ENCODE assay signal across 12 mouse cellular contexts in genomic region chr7:16807936-16808335, GRCm38 (mm10). TPM values are rescaled to one million over a fixed set of nuclear protein-coding genes. Genes with fewer than 3 reads are reported as not detected.
DNase-seq lines count a peak whose midpoint lies in the region; ATAC-seq and TF ChIP-seq lines count a peak whose summit lies in the region.
"Had no signal": no experiment of that assay in that cellular context is flagged by ENCODE, and none has a peak within 500 bp of the region (broad histone marks: within the 10 kb centered on the region; RNA-seq: fewer than 3 reads in every experiment).

No protein-coding gene starts in this region.

- no peak for TF ChIP-seq POLR2A in spleen, adult 2 months (IDR thresholded peaks at IDR 0.05; ENCODE audit: low read depth, low read length)
- TF ChIP-seq POLR2A in bone marrow, adult 2 months (IDR thresholded peaks at IDR 0.05; ENCODE audit: borderline replicate concordance, control insufficient read depth, low read depth, low read length): no peak

- no peaks in the 10 kb centered on the region; the same call in 1 of the 2 replicates for H3K27me3 ChIP-seq in intestine, postnatal 0 days (replicated peaks; ENCODE audit: control insufficient read depth, insufficient read depth, low read length)
- H3K27me3 ChIP-seq in intestine, embryonic 15.5 days (replicated peaks): peaks cover 11% of the 10 kb centered on the region; the same call in 1 of the 2 replicates
- H3K27me3 ChIP-seq in spleen, adult 2 months (ENCODE audit: control insufficient read depth, insufficient read depth, low read length): no peaks in the 10 kb centered on the region
- H3K27me3 ChIP-seq in stomach, postnatal 0 days (ENCODE audit: control insufficient read depth, insufficient read depth, low read length): no peaks in the 10 kb centered on the region
- H3K27me3 ChIP-seq: hindbrain, embryonic 15.5 days had no signal

- no peaks in the 10 kb centered on the region for H3K9me3 ChIP-seq in intestine, postnatal 0 days (ENCODE audit: control insufficient read depth)
- no peaks in the 10 kb centered on the region for H3K9me3 ChIP-seq in intestine, embryonic 15.5 days
- H3K9me3 ChIP-seq in stomach, postnatal 0 days (ENCODE audit: control insufficient read depth, low read length): no peaks in the 10 kb centered on the region
- H3K9me3 ChIP-seq: heart, embryonic 12.5 days; hindbrain, embryonic 15.5 days had no signal

- H3K27ac ChIP-seq in intestine, postnatal 0 days (ENCODE audit: low read depth, low read length): no peak overlapping the region
- H3K27ac ChIP-seq in intestine, embryonic 15.5 days: no peak overlapping the region
- H3K27ac ChIP-seq in spleen, adult 2 months (ENCODE audit: insufficient read depth, low read length): no peak overlapping the region
- no peak overlapping the region for H3K27ac ChIP-seq in bone marrow, adult 2 months (ENCODE audit: control insufficient read depth, insufficient read depth, low read depth, low read length, poor library complexity)
- H3K27ac ChIP-seq in stomach, postnatal 0 days (replicated peaks): no peak overlapping the region
- H3K27ac ChIP-seq: hindbrain, embryonic 15.5 days had no signal

- no peak for TF ChIP-seq EP300 in stomach, postnatal 0 days (optimal IDR thresholded peaks at IDR 0.05)

- no peak overlapping the region for H3K4me3 ChIP-seq in intestine, postnatal 0 days (ENCODE audit: low read depth, low read length)
- no peak overlapping the region for H3K4me3 ChIP-seq in intestine, embryonic 15.5 days (replicated peaks)
- H3K4me3 ChIP-seq in spleen, adult 2 months (ENCODE audit: extremely low read depth, insufficient read depth, insufficient read length): no peak overlapping the region
- no peak overlapping the region for H3K4me3 ChIP-seq in bone marrow, adult 2 months (replicated peaks; ENCODE audit: control insufficient read depth, low read depth, low read length)
- no peak overlapping the region for H3K4me3 ChIP-seq in stomach, postnatal 0 days (ENCODE audit: low read depth, low read length)
- H3K4me3 ChIP-seq: heart, embryonic 12.5 days; hindbrain, embryonic 15.5 days; myocyte had no signal

- H3K36me3 ChIP-seq in intestine, postnatal 0 days (ENCODE audit: control insufficient read depth, insufficient read depth): peaks cover 7% of the 10 kb centered on the region; the same call in 1 of the 2 replicates
- peaks cover 3% of the 10 kb centered on the region; the same call in 1 of the 2 replicates for H3K36me3 ChIP-seq in intestine, embryonic 15.5 days
- peaks cover 12% of the 10 kb centered on the region for H3K36me3 ChIP-seq in spleen, adult 2 months (ENCODE audit: control insufficient read depth, insufficient read depth, low read length)
- peaks cover 8% of the 10 kb centered on the region; the same call in 1 of the 2 replicates for H3K36me3 ChIP-seq in stomach, postnatal 0 days (ENCODE audit: control insufficient read depth, insufficient read depth, low read length)
- H3K36me3 ChIP-seq: hindbrain, embryonic 15.5 days had no signal

- H3K4me1 ChIP-seq in intestine, postnatal 0 days (replicated peaks; ENCODE audit: control insufficient read depth, insufficient read depth, low read length): no peaks in the 10 kb centered on the region; the same call in 1 of the 2 replicates
- H3K4me1 ChIP-seq in intestine, embryonic 15.5 days (replicated peaks): peaks cover 19% of the 10 kb centered on the region
- H3K4me1 ChIP-seq in spleen, adult 2 months (ENCODE audit: control insufficient read depth, insufficient read depth, insufficient read length): no peaks in the 10 kb centered on the region; the same call in 1 of the 2 replicates
- H3K4me1 ChIP-seq in bone marrow, adult 2 months (ENCODE audit: control insufficient read depth, insufficient read depth, low read length): peaks cover 1% of the 10 kb centered on the region; the same call in 1 of the 2 replicates
- no peaks in the 10 kb centered on the region for H3K4me1 ChIP-seq in stomach, postnatal 0 days (replicated peaks; ENCODE audit: control insufficient read depth, insufficient read depth)

- DNase-seq in spleen, adult 2 months (ENCODE audit: low read depth in 1 of 2, low spot score in 2 of 2): no peak
- DNase-seq in spleen, adult 12 weeks (ENCODE audit: low spot score): no peak
- peak; percentile 26 for DNase-seq in stomach, postnatal 0 days (ENCODE audit: low spot score)
- DNase-seq in gastrocnemius, postnatal 4 days (ENCODE audit: low spot score in 2 of 2): no peak
- DNase-seq: kidney, postnatal 14 days; layer of hippocampus, postnatal 36 days had no signal

- 86% methylated on average over 9 of the region's 9 CpGs for WGBS in intestine, postnatal 0 days
- 87% methylated on average over 9 of the region's 9 CpGs for WGBS in intestine, embryonic 15.5 days
- 86% methylated on average over 9 of the region's 9 CpGs for WGBS in spleen, adult 2 months
- WGBS in bone marrow, adult 2 months: 77% methylated on average over 9 of the region's 9 CpGs
- WGBS in stomach, postnatal 0 days: 87% methylated on average over 9 of the region's 9 CpGs

- no peak overlapping the region for H3K9ac ChIP-seq in intestine, postnatal 0 days (ENCODE audit: low read depth, low read length)
- no peak overlapping the region for H3K9ac ChIP-seq in intestine, embryonic 15.5 days
- no peak overlapping the region for H3K9ac ChIP-seq in stomach, postnatal 0 days (ENCODE audit: low read length)
- H3K9ac ChIP-seq: heart, embryonic 12.5 days; hindbrain, embryonic 15.5 days had no signal

- peak; percentile 45 for TF ChIP-seq CTCF in intestine, postnatal 0 days (IDR thresholded peaks at IDR 0.05; ENCODE audit: low read depth)
- peak; percentile 26; the same call in 1 of the 2 replicates for TF ChIP-seq CTCF in spleen, adult 2 months (IDR thresholded peaks at IDR 0.05; ENCODE audit: extremely low read depth, insufficient read depth, insufficient read length, insufficient replicate concordance)
- TF ChIP-seq CTCF in bone marrow, adult 2 months (IDR thresholded peaks at IDR 0.05; ENCODE audit: control insufficient read depth, insufficient read depth, low read length): peak; percentile 36
- TF ChIP-seq CTCF in stomach, postnatal 0 days (IDR thresholded peaks at IDR 0.05; ENCODE audit: low read depth): peak; percentile 46

- ATAC-seq in intestine, postnatal 0 days: no peak
- no peak for ATAC-seq in intestine, embryonic 15.5 days
- ATAC-seq in stomach, postnatal 0 days (ENCODE audit: low FRiP score, low TSS enrichment): no peak

- no peak overlapping the region for H3K4me2 ChIP-seq in intestine, postnatal 0 days (replicated peaks; ENCODE audit: low read depth)
- no peak overlapping the region for H3K4me2 ChIP-seq in intestine, embryonic 15.5 days (replicated peaks)
- no peak overlapping the region for H3K4me2 ChIP-seq in stomach, postnatal 0 days (replicated peaks; ENCODE audit: low read depth)
- H3K4me2 ChIP-seq: heart, embryonic 12.5 days; hindbrain, embryonic 15.5 days had no signal

RNA-seq across cellular contexts. Expression of gene Strn4, which starts 7.8 kb away (rescaled TPM):
- 33.7 and 35.8 TPM in 2 replicates for polyA plus RNA-seq in intestine, postnatal 0 days (2015; fragmentation: Nextera tagmentation; extraction: Ambion mirVana)
- 77.3 and 85.5 TPM in 2 replicates for polyA plus RNA-seq in intestine, embryonic 15.5 days (2015; fragmentation: Nextera tagmentation; extraction: Ambion mirVana)
- 121 and 148 TPM in 2 replicates for polyA plus RNA-seq in spleen, adult 2 months (2012; rRNA removed)
- polyA plus RNA-seq in bone marrow, adult 2 months (2011; ENCODE audit: insufficient read depth, insufficient read length, low replicate concordance, missing spikeins): 41.2 and 92.7 TPM in 2 replicates
- 45.1 and 45.2 TPM in 2 replicates for polyA plus RNA-seq in stomach, postnatal 0 days (2015; fragmentation: Nextera tagmentation; extraction: Ambion mirVana)
- 10 to 100 TPM; 66.6 to 78.7 TPM for total RNA-seq in gastrocnemius, postnatal 4 days (2021)

RNA-seq across cellular contexts. Expression of gene Fkrp, which starts 8.6 kb away (rescaled TPM):
- 12.3 and 12.7 TPM in 2 replicates for polyA plus RNA-seq in intestine, postnatal 0 days (2015; fragmentation: Nextera tagmentation; extraction: Ambion mirVana)
- 25.1 and 25.6 TPM in 2 replicates for polyA plus RNA-seq in intestine, embryonic 15.5 days (2015; fragmentation: Nextera tagmentation; extraction: Ambion mirVana)
- polyA plus RNA-seq in spleen, adult 2 months (2012; rRNA removed): 28.6 and 36.1 TPM in 2 replicates
- 4.7 and 7.2 TPM in 2 replicates for polyA plus RNA-seq in bone marrow, adult 2 months (2011; ENCODE audit: insufficient read depth, insufficient read length, low replicate concordance, missing spikeins)
- 14.2 and 14.5 TPM in 2 replicates for polyA plus RNA-seq in stomach, postnatal 0 days (2015; fragmentation: Nextera tagmentation; extraction: Ambion mirVana)
- total RNA-seq in gastrocnemius, postnatal 4 days (2021): 10 to 100 TPM; 22.7 to 22.9 TPM

RNA-seq across cellular contexts. Expression of gene Slc1a5, which starts 26.8 kb away (rescaled TPM):
- 19.8 and 22.8 TPM in 2 replicates for polyA plus RNA-seq in intestine, postnatal 0 days (2015; fragmentation: Nextera tagmentation; extraction: Ambion mirVana)
- 61.8 and 64.0 TPM in 2 replicates for polyA plus RNA-seq in intestine, embryonic 15.5 days (2015; fragmentation: Nextera tagmentation; extraction: Ambion mirVana)
- polyA plus RNA-seq in spleen, adult 2 months (2012; rRNA removed): 152 and 243 TPM in 2 replicates
- 186 and 343 TPM in 2 replicates for polyA plus RNA-seq in bone marrow, adult 2 months (2011; ENCODE audit: insufficient read depth, insufficient read length, low replicate concordance, missing spikeins)
- polyA plus RNA-seq in stomach, postnatal 0 days (2015; fragmentation: Nextera tagmentation; extraction: Ambion mirVana): 48.6 and 53.5 TPM in 2 replicates
- 10 to 100 TPM; 51.8 to 55.1 TPM for total RNA-seq in gastrocnemius, postnatal 4 days (2021)

RNA-seq across cellular contexts. Expression of gene Prkd2, which starts 34.8 kb away (rescaled TPM):
- 9.2 and 11.2 TPM in 2 replicates for polyA plus RNA-seq in intestine, postnatal 0 days (2015; fragmentation: Nextera tagmentation; extraction: Ambion mirVana)
- polyA plus RNA-seq in intestine, embryonic 15.5 days (2015; fragmentation: Nextera tagmentation; extraction: Ambion mirVana): 9.7 and 12.5 TPM in 2 replicates
- polyA plus RNA-seq in spleen, adult 2 months (2012; rRNA removed): 183 and 205 TPM in 2 replicates
- 22.7 and 34.2 TPM in 2 replicates for polyA plus RNA-seq in bone marrow, adult 2 months (2011; ENCODE audit: insufficient read depth, insufficient read length, low replicate concordance, missing spikeins)
- 7.5 and 8.8 TPM in 2 replicates for polyA plus RNA-seq in stomach, postnatal 0 days (2015; fragmentation: Nextera tagmentation; extraction: Ambion mirVana)
- 10 to 100 TPM; 16.8 to 17.4 TPM for total RNA-seq in gastrocnemius, postnatal 4 days (2021)
